Comparison of ENCODE assay signal across 29 mouse cellular contexts in the genomic region with DNA sequence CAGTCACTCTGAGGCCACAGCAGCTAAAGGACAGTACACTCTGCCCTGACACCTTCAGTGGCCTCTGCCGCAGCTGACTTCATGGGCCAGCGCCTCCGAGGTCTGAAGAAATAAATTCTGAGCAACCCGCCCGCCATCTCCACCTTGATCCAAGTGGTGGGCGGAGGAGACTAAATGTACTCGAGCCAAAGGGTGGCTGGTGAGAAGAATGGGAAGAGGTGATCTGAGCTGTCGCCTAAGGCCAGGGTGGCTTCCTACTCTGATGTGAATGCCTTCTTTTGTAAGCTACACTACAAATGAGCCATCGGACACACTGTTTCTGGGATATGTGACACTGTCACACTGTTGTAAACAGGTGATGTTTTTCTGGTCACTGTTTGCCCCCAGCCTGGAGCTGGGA.
"Had no signal": no experiment of that assay in that cellular context is flagged by ENCODE, and none has a peak within 500 bp of the region (broad histone marks: within the 10 kb centered on the region; RNA-seq: fewer than 3 reads in every experiment).

No protein-coding gene starts in this region.

- H3K4me1 ChIP-seq: heart, embryonic 15.5 days; hindbrain, embryonic 12.5 days; hindbrain, embryonic 13.5 days; hindbrain, embryonic 15.5 days; intestine, embryonic 15.5 days had no signal

- H3K4me3 ChIP-seq: heart, embryonic 10.5 days; heart, embryonic 12.5 days; heart, embryonic 13.5 days; heart, embryonic 15.5 days; hindbrain, embryonic 10.5 days; hindbrain, embryonic 12.5 days; hindbrain, embryonic 13.5 days; hindbrain, embryonic 15.5 days; intestine, embryonic 15.5 days; kidney, embryonic 15.5 days had no signal

- DNase-seq: heart, postnatal 10 days; heart, postnatal 14 days; heart, postnatal 36 days; heart, postnatal 4 days; kidney, adult 11 months; kidney, adult 18-20 months; kidney, adult 2 months; kidney, adult 8-10 months; kidney, adult 9 months; kidney, postnatal 10 days; kidney, postnatal 14 days; kidney, postnatal 25 days; kidney, postnatal 36 days; kidney, postnatal 4 days; layer of hippocampus, adult 9-11 months; layer of hippocampus, postnatal 36 days had no signal

- H3K27ac ChIP-seq: heart, embryonic 10.5 days; heart, embryonic 13.5 days; heart, embryonic 15.5 days; hindbrain, embryonic 10.5 days; hindbrain, embryonic 12.5 days; hindbrain, embryonic 13.5 days; hindbrain, embryonic 14.5 days; hindbrain, embryonic 15.5 days; hindbrain, postnatal 0 days; intestine, embryonic 15.5 days; kidney, embryonic 15.5 days; kidney, postnatal 0 days had no signal
